Mouse (Mus musculus): ENCODE measurements around the gene Otop3. TPM values are rescaled to one million over a fixed set of nuclear protein-coding genes. Genes with fewer than 3 reads are reported as not detected.
"Not testable (repeated sequence)": the region's sequence is repeated elsewhere in the genome, so short reads cannot be mapped to it uniquely, and the experiment has no call there.

The Otop3 gene
- total RNA-seq, 2 experiments from 2014 or later, result not detected

DNA sequence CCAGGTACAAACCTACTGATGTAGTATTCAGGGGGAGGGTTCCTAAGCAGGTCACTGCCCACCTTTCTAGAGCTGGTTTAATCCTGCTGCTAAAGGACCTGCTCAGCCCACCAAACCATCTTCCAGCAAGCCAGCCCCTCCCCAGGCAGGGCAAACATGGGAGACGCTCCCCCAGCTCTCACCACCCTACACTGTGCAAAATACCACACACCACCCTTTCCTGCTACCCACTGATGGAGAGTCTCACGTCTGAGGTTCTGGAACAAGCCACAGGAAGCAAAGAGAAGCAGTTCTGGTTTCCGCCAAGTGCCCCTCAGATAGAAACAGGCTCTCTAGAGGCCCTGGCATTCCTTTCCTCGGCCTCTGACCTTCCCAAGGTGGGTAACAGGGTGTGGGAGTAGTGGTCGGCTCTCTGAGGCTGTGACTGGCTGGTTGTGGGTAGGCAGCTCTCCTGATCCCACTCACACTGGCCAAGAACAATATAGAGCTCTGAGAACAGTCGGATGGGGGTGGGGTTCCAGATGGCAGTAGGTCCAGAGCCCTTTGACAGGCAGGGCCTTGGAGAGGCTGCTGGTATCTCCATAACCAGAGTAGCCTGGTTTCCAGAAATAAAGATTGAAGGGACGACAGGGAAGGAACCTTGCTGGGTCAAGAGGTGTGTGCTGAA lies 31.6 kb downstream of the Otop3 start:
- no peak for DNase-seq (ENCODE audit: low spot score in 2 of 2)

DNA sequence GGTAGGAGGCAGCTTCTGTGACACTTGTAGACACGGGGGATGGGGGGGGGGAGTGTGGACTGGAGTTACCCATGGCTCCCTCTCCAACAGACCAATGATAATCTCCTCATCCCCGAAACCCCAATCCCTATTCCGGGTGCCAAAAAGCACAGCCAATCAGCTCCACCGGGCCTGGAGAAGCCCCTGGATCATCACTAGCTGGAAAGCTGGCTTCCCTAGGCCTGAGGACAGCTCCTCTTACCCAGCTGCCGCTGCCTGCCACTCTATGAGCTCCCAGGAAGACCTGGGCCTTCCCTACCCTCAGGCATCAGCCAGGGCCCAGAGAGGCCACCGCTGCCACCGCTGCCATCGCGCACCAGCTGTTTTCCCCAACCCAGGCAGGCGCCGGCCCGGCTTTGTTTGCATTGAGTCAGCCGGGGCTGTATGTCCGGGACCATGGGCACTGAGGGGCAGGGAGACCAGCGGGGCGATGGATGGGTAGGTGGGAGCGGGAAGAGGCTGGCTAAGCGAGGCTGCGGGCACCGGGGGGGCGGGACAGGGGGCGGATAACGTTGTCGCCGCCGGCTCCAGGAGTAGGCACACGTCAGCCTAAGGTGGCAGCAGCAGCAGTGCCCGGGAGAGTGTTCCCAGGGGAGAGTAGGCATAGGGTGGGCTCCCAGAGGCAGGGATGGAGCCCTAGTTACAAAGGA lies 32.3 kb downstream of the Otop3 start:
- no peak for DNase-seq (ENCODE audit: low spot score in 2 of 2)

GRCm38 (mm10) chr11:115367395-115367944 lies 32.9 kb downstream of the Otop3 start, which contains the start of gene Hid1:
Hid1 (minus strand) TSS chr11:115367756.
- peak in 1 of 2 experiments; percentile 67 for DNase-seq (ENCODE audit: low spot score in 2 of 2)

- no peak for DNase-seq (ENCODE audit: low spot score in 2 of 2)
Measured at GRCm38 (mm10) chr11:115370368-115370767, 35.8 kb downstream of the Otop3 start.

GRCm38 (mm10) chr11:115371354-115371753 lies 36.8 kb downstream of the Otop3 start:
- no peak for DNase-seq (ENCODE audit: low spot score in 2 of 2)

GRCm38 (mm10) chr11:115372015-115372414 lies 37.5 kb downstream of the Otop3 start:
- DNase-seq (ENCODE audit: low spot score in 2 of 2), result no peak

GRCm38 (mm10) chr11:115372737-115373136 lies 38.2 kb downstream of the Otop3 start:
- no peak for DNase-seq (ENCODE audit: low spot score in 2 of 2)

GRCm38 (mm10) chr11:115373805-115374694 lies 39.5 kb downstream of the Otop3 start:
- DNase-seq (ENCODE audit: low spot score in 2 of 2), result peak in 1 of 2 experiments; percentile 75

GRCm38 (mm10) chr11:115374695-115375425 lies 40.3 kb downstream of the Otop3 start:
- no peak for DNase-seq (ENCODE audit: low spot score in 2 of 2)

DNA sequence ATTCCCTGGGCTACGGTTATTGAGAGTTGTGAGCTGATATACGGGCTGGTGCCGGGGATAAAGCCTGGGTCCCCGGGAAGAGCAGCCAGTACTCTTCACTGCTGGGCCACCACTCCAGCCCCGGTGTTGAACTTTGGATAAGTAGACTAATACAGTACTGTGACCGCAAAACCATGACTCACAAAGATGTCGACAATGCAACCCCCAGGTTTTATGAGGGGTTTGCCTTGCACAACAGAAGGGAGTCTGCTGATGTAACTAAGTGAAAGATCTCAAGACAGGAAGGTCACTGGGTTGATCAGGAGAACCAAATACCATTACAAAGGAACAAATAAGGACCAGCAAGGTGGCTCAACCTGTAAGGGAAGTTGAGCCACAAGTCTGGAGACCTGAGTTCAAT lies 42.2 kb downstream of the Otop3 start:
- DNase-seq (ENCODE audit: low spot score in 2 of 2), result no peak

DNA sequence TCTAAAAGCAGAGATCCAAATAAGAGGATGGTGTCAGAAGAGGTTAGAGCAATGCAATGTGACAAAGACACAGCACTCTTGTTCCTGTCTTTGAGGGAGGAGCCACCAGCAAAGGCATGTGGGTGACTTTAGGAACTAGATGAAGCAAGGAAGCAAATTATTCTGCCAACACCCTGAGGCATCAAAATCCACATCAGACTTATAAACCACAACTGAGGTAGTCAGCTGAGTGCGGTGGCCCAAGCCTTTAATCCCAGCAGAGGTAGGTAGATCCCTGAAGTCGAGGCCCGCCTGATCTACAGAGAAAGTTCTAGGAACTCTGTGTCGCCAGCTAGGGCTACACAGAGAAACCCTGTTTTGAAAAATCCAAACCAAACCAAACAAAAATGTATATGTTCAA lies 42.7 kb downstream of the Otop3 start:
- DNase-seq (ENCODE audit: low spot score in 2 of 2), result no peak

DNA sequence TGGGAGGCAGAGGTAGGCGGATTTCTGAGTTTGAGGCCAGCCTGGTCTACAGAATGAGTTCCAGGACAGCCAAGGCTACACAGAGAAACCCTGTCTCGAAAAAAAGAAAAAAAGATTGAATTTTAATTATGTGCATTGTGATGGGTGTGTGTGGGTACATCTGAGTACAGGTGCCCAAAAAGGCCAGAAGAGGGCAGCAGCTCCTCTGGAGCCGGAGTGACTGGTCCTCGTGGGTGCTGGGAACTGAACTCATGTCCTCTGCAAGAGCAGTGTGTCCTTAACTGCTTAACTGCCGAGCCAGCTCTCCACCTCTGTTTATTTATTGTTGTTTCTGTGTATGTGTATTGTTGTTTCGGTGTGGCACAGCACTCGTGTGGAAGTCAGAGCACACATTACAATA lies 43.3 kb downstream of the Otop3 start:
- DNase-seq (ENCODE audit: low spot score in 2 of 2), result no peak

DNA sequence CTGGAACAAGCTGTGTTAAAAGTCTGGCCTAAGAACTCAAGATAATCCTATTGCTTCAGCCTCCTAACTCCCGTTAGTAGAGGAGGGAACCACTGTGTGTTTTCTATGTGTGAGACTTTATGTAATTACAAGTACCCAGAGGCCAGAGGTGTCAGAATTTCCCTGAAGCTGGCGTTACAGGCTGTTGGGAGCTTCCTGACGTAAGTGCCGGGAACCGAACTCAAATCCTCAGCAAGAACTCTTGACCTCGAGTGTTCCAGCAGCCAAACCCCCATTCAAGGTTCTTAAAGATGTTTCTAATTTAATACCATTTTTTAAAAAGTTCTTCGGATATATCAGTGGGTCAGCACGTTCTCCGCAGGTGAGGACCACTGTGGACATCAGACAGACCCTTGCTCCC lies 46.7 kb downstream of the Otop3 start:
- no peak for DNase-seq (ENCODE audit: low spot score in 2 of 2)

DNA sequence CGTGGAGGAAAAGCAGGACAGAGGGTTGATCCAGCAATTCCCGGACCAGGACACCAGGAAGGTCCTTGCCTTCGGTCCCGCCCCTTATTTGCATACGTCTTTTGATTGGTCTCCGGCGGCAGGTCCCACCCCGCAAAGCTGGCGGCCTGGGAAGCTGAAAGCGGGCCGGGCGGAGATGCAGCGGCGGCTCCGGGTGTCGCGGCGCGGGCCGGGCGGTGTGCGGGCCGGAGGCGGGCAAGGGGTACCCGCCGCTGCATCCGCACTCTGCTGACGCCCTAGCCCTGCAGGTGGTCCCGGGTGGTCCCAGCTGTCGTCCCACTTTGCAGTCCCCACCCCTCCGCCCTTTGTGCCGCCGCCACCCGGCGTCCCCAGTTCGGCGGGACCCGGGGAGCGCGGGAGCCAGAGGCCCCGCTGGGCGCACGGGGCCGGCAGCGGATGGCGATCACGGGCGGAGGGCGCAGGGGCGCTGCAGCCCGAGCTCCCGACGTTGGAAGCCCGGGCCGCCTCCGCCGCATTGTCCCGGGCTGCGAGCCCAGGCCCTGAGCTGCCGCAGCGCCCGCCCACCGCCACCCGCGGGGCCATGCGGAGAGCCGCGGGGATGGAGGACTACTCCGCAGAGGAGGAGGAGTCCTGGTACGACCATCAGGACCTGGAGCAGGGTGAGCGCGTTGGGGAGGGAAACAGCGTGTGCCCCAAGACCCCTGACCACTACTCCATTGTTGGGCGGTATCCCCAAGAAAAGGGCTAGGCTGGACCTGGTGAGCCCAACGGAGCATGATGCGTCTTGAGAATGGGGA lies 47.4 kb downstream of the Otop3 start, which contains the start of gene Cdr2l:
Gene Cdr2l (plus strand): TSS at position 174 of the 797 bp plus-strand sequence.
- DNase-seq (ENCODE audit: low spot score in 2 of 2), result peak; percentile 83 to 91

DNA sequence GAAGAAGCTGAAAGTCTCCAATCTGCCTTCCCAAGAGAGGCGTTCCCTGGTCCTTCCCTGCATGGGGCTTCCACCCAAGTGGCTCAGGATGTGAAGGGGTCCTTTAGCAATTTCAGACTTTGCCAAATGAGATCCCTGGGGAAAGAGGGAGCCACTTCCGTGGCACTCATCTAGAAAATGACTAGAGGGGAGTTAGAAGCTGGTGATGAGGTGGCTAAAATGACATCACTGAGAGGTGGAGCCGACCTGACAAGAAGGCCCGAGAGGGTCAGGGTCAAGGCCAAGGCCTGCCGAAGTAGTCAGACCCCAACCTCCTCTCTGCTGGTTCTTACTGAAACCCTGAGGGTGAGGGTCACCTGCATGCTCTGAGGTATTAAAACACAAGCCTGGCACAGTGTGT lies 48.4 kb downstream of the Otop3 start:
- no peak for DNase-seq (ENCODE audit: low spot score in 2 of 2)

DNA sequence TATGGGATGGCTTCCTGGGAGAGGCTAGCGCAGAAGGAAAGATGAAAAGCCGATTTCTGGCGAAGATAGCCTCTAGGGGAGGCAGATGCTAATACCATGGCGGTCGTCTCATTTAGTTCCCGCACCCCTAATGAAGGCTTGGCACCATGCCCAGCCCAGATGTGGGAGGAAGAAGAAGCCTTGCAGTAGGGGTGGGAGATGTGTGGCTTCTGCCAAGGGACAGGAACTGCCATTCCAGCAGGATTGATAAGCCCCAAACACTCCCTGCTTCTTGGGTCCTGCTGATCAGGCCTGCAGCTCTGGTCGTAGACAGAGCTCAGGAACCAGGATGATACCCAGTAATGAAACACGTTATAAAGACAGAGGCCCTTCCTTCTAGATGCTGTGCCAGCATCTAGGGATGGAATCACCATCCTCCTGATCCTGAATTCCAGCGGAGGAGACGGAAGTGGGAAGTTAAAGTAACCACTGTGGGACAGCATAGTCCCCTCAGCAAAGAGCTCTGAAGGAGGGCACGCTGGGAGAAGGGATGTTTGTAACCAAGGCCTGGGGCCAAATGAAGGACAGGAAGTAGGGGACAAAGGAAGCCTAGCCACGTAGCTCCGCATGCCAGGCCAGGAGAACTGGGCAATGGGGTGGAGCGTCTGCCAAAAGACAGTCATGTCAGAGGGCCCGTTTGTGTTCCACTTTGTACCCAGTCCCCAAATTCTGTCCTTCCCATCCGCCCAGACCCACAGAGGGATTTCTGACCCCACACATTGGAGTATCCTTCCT lies 49.4 kb downstream of the Otop3 start:
- DNase-seq (ENCODE audit: low spot score in 2 of 2), result peak in 1 of 2 experiments; percentile 59

DNA sequence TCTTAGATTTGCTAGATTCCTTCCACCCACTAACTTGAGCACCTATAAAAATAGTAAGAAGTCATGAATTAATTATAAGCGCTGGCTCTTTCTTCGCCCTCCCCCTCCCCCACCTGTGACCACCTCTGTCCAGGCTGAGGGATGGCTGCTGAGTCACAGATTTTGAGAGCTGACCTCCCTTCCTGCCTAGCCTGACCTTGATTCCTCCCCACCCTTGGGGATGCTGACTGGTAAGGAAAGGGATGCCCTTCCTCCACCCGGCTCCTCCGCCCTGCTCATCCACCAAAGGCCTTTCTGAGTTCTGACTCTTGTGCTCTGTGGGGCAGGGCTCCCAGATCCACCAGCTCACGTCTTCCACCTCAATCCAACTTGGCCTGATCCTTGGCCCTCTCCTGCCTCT lies 50.1 kb downstream of the Otop3 start:
- DNase-seq (ENCODE audit: low spot score in 2 of 2), result no peak

DNA sequence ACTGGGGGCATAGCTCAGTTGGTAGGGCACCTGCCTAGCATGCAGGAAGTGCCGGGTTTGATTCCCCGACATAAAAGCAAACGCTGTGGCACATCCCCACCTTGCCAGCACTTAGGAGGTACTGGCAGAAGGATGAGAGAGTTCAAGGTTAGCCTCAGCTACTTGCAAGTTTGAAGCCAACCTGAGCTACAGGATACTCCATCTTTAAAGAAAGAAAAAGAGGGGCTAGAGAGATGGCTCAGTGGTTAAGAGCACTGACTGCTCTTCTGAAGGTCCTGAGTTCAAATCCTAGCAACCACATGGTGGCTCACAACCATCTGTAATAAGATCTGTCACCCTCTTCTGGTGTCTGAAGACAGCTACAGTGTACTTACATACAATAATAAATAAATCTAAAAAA lies 52.3 kb downstream of the Otop3 start:
- DNase-seq (ENCODE audit: low spot score in 2 of 2), result not testable (repeated sequence)

GRCm38 (mm10) chr11:115391358-115391757 lies 56.8 kb downstream of the Otop3 start:
- DNase-seq (ENCODE audit: low spot score in 2 of 2), result no peak

Data from gastrocnemius, postnatal 4 days (tissue).